Mouse (Mus musculus) frontal cortex, postnatal 10 days (tissue): ENCODE results near the gene Gm14399.
"Not testable (repeated sequence)": the region's sequence is repeated elsewhere in the genome, so short reads cannot be mapped to it uniquely, and the experiment has no call there.

Experiments used
- DNase-seq, 2 experiments: peaks; one replicate each; pipeline ENCODE4 v3.0.0; 2022; ENCODE audit warnings: low spot score in 2 of 2, mixed read lengths in 1 of 2

The Gm14399 gene

GRCm38 (mm10) chr2:175141993-175142295, at the start of gene Gm14399:
Gene Gm14399, minus strand, starts transcription at chr2:175142012.
- not testable (repeated sequence) for DNase-seq

GRCm38 (mm10) chr2:175179008-175179407, 37.2 kb upstream of the Gm14399 start:
- DNase-seq, result not testable (repeated sequence)

GRCm38 (mm10) chr2:175176312-175176711, 34.5 kb upstream of the Gm14399 start:
- DNase-seq, result no peak

GRCm38 (mm10) chr2:175175401-175176180, 33.8 kb upstream of the Gm14399 start, which contains the start of gene Gm14443:
Gene Gm14443, minus strand, starts transcription at chr2:175175871.
- not testable (repeated sequence) for DNase-seq

GRCm38 (mm10) chr2:175174058-175174457, 32.2 kb upstream of the Gm14399 start:
- DNase-seq, result not testable (repeated sequence)

- DNase-seq, result not testable (repeated sequence)
Measured at GRCm38 (mm10) chr2:175172906-175173595, 31.2 kb upstream of the Gm14399 start.

GRCm38 (mm10) chr2:175172123-175172522, 30.3 kb upstream of the Gm14399 start:
- no peak for DNase-seq

- DNase-seq, result not testable (repeated sequence)
Measured at GRCm38 (mm10) chr2:175166870-175167269, 25.1 kb upstream of the Gm14399 start.

GRCm38 (mm10) chr2:175165110-175165509, 23.3 kb upstream of the Gm14399 start:
- DNase-seq, result not testable (repeated sequence)

GRCm38 (mm10) chr2:175161438-175161837, 19.6 kb upstream of the Gm14399 start:
- DNase-seq, result not testable (repeated sequence)

GRCm38 (mm10) chr2:175158642-175159041, 16.8 kb upstream of the Gm14399 start:
- DNase-seq, result no peak

GRCm38 (mm10) chr2:175156696-175157095, 14.9 kb upstream of the Gm14399 start:
- DNase-seq, result no peak

GRCm38 (mm10) chr2:175141118-175141992, 457 bp downstream of the Gm14399 start:
- peak; percentile 11 to 17 for DNase-seq

- not testable (repeated sequence) for DNase-seq
Measured at GRCm38 (mm10) chr2:175140624-175141023, 1.2 kb downstream of the Gm14399 start.
